Mouse (Mus musculus): ENCODE measurements around the gene Unkl.
A peak's percentile ranks its signal among the peaks of the same experiment; 100 is the strongest.

The Unkl gene

DNA sequence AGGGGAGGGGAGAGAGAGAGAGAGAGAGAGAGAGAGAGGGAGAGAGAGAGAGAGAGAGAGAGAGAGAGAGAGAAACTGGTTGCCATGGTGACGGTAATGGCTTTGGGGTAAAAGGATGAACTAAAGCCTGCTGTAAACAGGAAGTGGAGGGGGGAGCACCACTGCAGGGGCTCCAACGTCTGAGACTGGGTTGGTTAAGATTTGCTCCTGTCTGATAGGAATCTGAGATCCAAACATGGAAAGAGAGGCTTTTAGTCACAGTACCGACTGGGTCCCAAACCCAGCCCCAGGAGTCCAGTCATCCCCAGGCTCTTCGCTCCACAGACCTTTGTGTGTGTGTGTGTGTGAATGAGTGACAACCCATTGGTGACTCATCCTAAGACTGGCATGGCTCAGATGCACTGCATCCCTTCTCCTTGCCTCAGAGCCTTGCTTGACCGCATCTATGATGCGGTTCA, 69.6 kb downstream of the Unkl start:
- no peak for DNase-seq

DNA sequence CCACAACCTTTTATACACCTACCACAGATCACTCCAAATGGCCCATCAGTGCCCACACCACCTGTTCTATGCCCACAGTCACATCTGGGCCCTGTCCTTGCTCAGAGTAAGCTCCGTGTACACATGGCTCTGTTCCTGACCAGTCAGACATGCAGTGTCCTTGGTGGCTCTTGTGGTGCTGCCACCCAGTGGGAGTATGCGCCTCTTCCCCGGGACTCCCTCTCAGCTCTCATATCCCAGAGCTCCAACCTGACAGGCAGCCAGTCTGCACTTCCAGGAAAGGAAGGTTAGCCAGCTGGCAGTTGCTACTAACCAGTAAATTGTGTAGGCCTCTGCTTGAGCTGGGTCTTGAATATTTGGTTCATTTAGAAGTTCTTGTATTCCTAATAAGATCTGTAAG, 76.3 kb downstream of the Unkl start:
- no peak for DNase-seq

DNA sequence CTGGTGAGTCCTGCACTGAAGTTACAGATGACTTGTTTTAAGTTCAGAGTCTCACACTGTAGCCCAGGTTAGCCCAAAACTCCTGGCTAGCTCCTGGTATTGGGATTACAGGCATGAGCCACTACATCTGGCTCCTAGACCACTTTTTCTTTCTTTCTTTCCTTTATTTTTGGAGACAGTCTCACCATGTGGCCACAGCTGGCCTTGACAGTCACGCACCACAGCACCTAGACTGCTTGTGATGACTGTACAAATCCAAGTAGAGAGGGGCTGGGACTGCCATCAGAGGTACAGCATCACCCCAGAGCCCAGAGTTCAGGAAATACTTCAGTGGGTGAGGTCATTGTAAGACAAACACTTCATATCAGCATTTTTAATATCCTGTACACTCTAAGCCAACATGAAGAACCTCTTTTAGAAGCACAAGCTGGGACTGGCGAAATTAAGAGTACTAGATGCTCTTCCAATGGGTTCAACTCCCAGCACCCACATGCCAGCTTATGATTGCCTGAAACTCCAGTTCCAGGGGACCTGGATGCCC, 82.7 kb downstream of the Unkl start:
- no peak for DNase-seq

DNA sequence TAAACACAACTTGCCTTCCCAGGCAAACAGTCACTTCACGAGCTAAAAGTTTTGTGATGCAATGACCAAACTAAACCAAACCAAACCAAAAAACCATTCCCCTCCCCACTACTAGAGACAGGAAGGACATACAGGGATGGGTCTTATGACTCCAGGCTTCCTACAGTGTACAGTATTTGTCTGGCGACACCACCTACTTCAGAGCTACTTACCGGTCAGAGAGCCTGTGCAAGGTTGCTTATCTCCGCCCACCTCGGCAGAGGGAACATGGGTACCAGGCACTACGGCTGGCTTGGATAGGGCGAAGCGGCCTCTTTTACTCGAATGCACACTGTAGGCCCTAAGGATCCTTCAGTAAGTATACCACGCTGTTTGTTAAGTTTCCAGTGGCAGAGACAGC, 84.1 kb downstream of the Unkl start:
- no peak for DNase-seq

DNA sequence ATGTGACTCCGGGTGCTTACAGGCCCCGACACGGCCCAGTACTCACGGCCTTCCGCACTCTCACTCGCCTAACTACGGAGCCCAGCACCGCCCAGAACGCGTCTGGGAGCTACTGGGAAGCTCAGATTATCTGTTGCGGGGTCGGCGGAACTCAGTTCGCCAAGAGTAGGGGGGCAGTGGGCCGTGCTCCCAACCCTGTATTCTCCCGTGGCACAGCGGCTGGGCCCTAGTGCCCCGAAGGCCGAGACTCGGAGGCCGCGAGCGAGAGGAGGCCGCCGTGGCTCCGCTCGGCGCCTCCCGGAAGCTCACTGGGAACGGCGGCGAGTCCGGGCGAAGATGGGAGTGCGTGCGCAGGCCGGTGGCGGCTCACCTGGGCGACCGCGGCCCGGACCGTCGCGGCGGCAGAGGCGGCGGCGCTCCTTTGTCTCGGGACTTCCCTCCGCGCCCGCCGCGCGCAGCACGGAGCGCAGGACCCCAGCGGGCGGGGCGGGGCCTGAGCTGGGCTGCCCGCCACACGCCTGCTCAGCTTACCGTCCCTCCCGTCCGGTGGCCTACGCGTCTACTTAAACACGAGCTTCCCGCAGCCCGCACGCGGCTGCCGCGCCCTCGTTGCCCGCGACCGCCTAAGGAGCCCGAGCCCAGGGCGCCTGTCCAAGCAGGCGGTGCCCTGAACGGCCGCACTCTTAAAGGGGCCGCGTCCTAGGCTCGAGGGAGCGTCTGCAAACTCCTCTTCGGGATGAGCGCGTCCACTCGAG, 84.9 kb downstream of the Unkl start:
- DNase-seq = peak; percentile 79

DNA sequence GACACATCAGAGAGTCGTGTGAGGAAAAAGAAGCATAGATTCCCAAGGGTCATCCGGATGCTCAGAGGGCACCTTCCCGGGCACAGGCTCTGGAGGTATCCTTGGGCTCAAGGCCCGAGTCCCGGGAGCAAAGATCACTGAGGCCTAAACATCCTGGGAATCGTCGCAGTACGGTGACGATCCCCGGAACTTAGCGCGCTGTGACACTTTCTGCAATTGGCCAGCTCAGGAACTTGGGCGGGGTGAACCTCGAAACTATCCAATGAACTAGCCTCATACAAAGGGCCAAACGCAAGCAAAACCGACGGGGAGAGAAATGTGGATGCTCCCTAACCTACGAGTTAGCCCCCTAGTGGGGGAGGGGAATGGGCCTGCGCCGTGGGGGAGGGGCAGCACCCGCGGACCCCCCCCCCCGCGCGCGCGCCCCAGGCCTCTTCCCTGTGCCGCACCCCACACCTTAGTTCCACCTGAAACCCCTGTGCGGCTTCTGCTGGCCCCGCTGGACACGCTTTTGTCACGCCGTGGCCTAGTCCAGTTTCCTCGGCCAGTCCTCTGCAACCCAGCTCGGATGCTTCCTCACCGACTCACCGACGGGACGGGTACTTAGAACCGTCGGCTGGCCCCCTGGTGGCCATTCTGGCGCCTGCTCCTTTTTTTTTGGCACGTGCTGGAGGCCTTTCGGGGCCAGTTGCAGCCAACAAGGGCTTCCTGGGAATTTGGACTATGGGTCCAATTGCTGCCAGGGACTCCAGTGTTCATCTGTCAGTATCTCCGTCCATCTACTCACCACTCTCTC, 85.7 kb downstream of the Unkl start:
- peak; percentile 90 for DNase-seq

DNA sequence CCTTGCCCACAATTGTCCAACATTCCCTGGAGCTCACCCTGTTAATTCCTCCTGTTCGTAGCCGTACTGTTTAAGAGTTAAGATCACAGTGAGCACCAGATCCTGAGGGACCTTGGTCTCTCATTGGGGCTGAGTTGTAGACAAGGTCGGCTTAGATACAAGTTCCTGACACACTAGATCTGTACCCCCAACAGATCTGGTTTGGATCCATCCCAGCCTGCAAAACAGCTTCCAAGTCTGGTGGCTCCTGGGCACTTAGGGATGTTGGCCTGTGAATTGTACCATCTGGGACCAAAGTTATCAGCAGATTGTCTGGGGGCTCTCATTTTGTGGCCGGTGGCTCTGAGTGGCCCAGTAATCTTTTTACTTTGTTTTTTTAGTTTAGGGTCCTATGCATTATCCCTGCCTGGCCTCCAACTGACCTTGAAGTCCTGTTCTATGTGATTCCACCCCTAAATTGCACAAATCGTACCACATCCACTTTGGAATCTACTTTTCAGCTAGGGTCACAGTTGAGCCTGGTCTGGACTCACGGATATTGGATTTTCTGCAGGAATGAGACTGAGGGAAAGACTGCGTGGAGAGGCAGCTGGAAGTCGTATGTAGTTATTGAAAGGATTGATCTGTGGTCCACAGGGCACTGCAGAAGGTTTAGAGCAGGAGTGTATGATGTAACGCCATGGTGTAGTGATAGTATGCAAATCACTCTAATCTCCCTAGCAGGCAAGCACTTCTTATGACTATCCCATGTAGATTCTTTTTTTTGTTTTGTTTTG, 86.6 kb downstream of the Unkl start, which contains the start of gene Ube2i:
Ube2i (minus strand) TSS at position 52 of the 776 bp plus-strand sequence.
- DNase-seq = no peak

DNA sequence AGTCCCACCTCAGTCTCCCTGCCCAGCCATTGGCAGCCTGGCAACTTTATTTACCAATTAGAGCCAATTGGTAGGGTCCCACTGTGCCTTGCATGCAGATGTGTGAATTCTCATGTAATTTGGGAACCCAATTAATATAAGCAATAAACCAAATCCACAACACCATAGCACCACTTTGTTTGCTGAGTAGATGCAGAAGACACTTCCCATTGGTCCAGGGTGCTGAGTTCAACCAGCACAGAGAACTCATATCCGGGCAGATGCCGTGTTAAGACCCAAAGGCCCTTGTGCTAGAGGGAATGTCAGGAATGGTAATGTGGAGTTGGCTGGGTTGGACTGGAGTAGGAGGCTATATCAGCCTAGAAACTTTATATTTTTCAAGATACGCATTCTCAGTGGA, 87.6 kb downstream of the Unkl start:
- DNase-seq = no peak

DNA sequence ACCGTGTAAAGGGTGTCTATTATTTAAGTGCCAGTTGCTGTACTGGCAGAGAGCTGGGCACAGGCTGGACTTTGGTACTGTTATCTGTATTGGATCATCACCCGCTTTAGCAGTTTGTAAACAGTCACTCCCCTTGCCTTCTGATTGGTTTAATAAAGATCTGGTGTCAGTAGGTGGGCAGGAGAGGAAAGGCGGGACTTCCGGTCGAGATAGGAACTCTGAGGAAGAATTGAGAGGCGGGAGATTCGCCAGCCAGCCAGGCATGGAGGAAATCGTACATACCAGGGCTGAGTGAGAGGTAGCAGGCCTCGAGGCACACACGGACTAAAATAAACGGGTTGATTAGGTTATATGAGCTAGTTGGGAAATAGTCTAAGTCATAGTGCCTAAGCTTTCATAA, 93.9 kb downstream of the Unkl start:
- DNase-seq = no peak
